Mouse (Mus musculus) adrenal gland, postnatal 4 days (tissue): Measurements from ENCODE around the gene Rrp36. TPM values are rescaled to one million over a fixed set of nuclear protein-coding genes. Genes with fewer than 3 reads are reported as not detected.

Experiments
- DNase-seq, 2 experiments: peaks; one replicate each; pipeline ENCODE4 v3.0.0; 2021 to 2022; ENCODE audit warnings: low spot score in 2 of 2, mixed read lengths in 2 of 2
- total RNA-seq, 2 experiments: library from RNA; stranded (reverse); gene quantifications; 2 replicates each; pipeline ENCODE4 v1.2.3; 2021

Gene Rrp36
- total RNA-seq, 2 experiments from 2014 or later = 25.2 to 26.9 TPM

DNA sequence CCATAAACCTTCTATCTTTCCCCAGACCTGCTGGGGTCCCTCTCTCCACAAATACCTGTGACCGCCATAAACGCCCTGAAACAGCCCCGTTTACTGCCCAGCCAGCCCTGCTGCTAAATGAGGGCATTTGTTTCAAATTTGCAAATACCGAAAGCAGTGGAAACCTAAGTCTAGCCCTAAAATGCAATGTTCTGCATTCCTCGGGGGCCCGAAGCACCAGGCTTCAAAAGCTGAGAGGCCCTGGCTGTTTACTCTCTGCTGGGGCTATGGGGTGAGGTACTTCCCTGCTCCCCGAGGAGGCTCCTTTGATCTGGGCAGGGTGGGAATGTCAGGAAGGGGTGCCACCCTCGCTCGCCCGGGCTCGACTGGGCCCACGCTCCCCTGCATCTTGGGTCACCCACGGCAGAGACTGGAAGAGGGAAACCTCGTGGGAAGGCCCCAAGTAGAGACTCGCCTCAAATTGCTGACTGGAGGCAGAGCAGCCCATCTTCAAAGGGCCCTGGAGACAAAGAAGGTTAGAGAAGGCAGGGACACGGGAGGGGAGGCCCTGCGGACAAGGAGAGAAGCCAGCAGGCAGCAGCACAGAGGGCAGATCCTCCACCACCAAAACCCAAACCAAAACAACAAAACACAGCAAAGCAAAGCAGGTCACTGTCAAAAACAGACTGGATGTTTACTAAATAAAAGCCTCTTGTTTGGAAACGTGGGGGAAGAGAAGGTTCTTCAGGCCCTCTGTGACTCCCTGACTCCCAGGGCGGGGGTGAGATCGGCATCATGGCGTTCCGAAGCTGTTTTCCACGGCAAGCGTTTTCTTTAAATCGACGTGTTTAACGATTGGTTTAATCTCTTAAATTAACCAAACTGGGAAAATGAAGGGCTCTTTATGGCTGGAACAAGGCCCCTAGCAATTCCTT lies 55.1 kb downstream of the Rrp36 start:
- no peak for DNase-seq

DNA sequence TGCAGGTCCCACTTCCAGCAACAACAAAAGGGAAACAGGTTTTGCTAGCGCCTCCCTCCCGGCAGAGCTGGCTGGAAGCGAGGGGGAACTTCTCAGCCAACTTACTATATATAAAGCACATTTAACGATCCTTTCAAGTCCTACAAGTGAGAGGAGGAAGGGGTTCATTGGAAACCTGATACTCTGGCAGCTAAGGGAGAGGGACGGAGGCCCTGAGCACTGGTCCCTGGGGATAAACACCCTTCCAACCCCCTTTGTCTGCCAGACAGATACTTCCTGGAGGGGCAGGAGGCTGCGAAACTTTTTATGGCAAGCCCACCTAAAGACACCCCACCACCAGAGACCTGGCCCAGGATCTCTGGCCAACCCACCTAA lies 55.8 kb downstream of the Rrp36 start:
- no peak for DNase-seq

DNA sequence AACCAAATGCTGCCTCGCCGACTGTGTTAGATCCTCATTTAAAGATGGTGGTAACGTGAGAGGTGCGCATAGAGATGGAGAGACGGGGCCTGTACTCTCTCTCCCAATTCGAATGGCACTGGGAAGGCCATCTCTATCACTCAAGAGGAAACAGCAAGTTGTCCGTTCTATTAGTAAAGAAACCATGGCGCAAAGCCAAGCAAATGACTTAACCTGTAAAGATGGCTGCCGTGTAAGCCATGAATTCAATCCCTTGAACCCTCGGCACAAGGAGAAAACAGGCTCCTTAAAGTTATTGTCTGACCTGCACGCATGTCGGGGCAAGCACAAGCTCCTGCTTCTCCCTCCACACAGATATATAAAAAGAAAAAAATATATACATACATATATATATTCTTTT lies 56.4 kb downstream of the Rrp36 start:
- DNase-seq = no peak

Other genes with a start within 250 kb of the Rrp36 start
- 1 to 10 TPM; 1.6 to 2.0 TPM for gene Crip3, start 245.4 kb downstream of the Rrp36 start, total RNA-seq
- 1 to 10 TPM in 1 of 2 experiments, under 1 TPM in 1; 0.14 to 4.0 TPM for gene Slc22a7, start 235.9 kb downstream of the Rrp36 start, total RNA-seq
- 1 to 10 TPM; 2.4 to 3.7 TPM for gene Ttbk1, start 186.7 kb downstream of the Rrp36 start, total RNA-seq
- 1 to 10 TPM; 9.2 to 9.3 TPM for gene Dnph1, start 177.6 kb downstream of the Rrp36 start, total RNA-seq
- gene Cul9, start 128.0 kb downstream of the Rrp36 start, total RNA-seq = 10 to 100 TPM; 26.2 to 26.6 TPM
- gene Srf, start 118.2 kb downstream of the Rrp36 start, total RNA-seq = 10 to 100 TPM; 35.4 to 36.8 TPM
- gene Ptk7, start 44.8 kb downstream of the Rrp36 start, total RNA-seq = 10 to 100 TPM; 42.2 to 54.1 TPM
- gene Klc4, start 28.3 kb downstream of the Rrp36 start, total RNA-seq = 10 to 100 TPM; 33.5 to 34.3 TPM
- gene Mrpl2, start 28.1 kb downstream of the Rrp36 start, total RNA-seq = 100 to 1,000 TPM; 109 to 135 TPM
- 10 to 100 TPM; 88.3 to 97.5 TPM for gene Cul7, start 24.0 kb downstream of the Rrp36 start, total RNA-seq
- 10 to 100 TPM; 83.2 to 87.1 TPM for gene Mea1, start 4.4 kb upstream of the Rrp36 start, total RNA-seq
- 100 to 1,000 TPM; 102 to 107 TPM for gene Klhdc3, start 6.6 kb upstream of the Rrp36 start, total RNA-seq
- gene Ppp2r5d, start 30.8 kb upstream of the Rrp36 start, total RNA-seq = 10 to 100 TPM; 57.7 to 60.1 TPM
- 10 to 100 TPM; 49.1 to 49.4 TPM for gene Pex6, start 37.1 kb upstream of the Rrp36 start, total RNA-seq
- 10 to 100 TPM in 1 of 2 experiments, 1 to 10 TPM in 1; 1.8 to 15.4 TPM for gene Gnmt, start 54.8 kb upstream of the Rrp36 start, total RNA-seq
- 10 to 100 TPM; 61.5 to 63.3 TPM for gene Cnpy3, start 77.9 kb upstream of the Rrp36 start, total RNA-seq
- under 1 TPM in 1 of 2 experiments, not detected in 1; 0.22 TPM for gene Ptcra, start 89.4 kb upstream of the Rrp36 start, total RNA-seq
- gene 2310039H08Rik, start 98.3 kb upstream of the Rrp36 start, total RNA-seq = 10 to 100 TPM; 53.0 to 73.7 TPM
- 100 to 1,000 TPM in 1 of 2 experiments, 10 to 100 TPM in 1; 85.7 to 101 TPM for gene Rpl7l1, start 108.3 kb upstream of the Rrp36 start, total RNA-seq
- 10 to 100 TPM; 21.6 to 24.8 TPM for gene Bicral, start 184.1 kb upstream of the Rrp36 start, total RNA-seq
- gene Tbcc, start 216.3 kb upstream of the Rrp36 start, total RNA-seq = 10 to 100 TPM; 26.1 to 27.4 TPM
- not detected for gene Prph2, start 236.1 kb upstream of the Rrp36 start, total RNA-seq